Mouse (Mus musculus): ENCODE measurements at regions not wholly inside any gene's neighbourhood (a gene's known extent, or its start where the extent isn't known, plus 50 kb on each side); places are given as distances from the start of the nearest gene placed in this dataset.

- WGBS = 46% methylated on average over 8 of the region's 8 CpGs
- Histone ChIP-seq H3K27ac (no peak overlapping the region), H3K36me3 (no peaks in the 10 kb centered on the region), H3K27me3 (replicated peaks) (no peaks in the 10 kb centered on the region), H3K9ac (no peak overlapping the region), H3K4me2 (replicated peaks) (no peak overlapping the region), H3K4me3 (replicated peaks) (no peak overlapping the region), H3K4me1 (replicated peaks) (no peaks in the 10 kb centered on the region), H3K9me3 (no peaks in the 10 kb centered on the region)
- no peak for ATAC-seq
These were observed 103.4 kb downstream of the Mreg start for GRCm38 (mm10) chr1:72108678-72109077.

DNA sequence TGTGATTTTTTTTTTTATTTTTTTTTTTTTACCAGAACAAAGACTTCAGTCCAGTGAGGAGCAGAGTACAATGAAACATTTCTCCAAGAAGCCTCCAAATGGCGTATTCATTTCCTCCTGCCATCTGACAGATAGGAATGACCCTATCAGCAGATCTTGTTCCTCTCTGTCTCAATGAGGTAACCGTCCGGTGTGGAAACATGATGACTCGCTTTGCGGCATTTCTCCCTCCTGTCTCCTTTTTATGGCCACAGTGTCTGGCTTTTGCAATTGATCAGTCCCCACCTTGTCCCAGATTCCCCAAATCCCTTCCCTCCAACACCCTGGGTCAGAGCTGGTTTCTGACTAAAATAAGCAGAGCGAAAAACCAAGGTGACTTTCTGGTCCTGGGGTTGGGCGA is 105.0 kb downstream of the Mreg start:
- Histone ChIP-seq H3K36me3 (no peaks in the 10 kb centered on the region), H3K27me3 (replicated peaks) (no peaks in the 10 kb centered on the region), H3K9ac (no peak overlapping the region), H3K4me3 (replicated peaks) (no peak overlapping the region), H3K9me3 (no peaks in the 10 kb centered on the region), H3K27ac (no peak overlapping the region), H3K4me2 (replicated peaks) (no peak overlapping the region), H3K4me1 (replicated peaks) (no peaks in the 10 kb centered on the region)
- 86% methylated on average over 7 of the region's 7 CpGs for WGBS
- ATAC-seq = no peak

- no peaks in the 10 kb centered on the region for H3K4me1 ChIP-seq (replicated peaks)
- no peak for ATAC-seq
- H3K36me3 ChIP-seq = no peaks in the 10 kb centered on the region
- H3K4me2 ChIP-seq (replicated peaks) = no peak overlapping the region
- WGBS = 83% methylated on average over 4 of the region's 4 CpGs
- H3K4me3 ChIP-seq (replicated peaks) = no peak overlapping the region
- H3K9me3 ChIP-seq = no peaks in the 10 kb centered on the region
- H3K27ac ChIP-seq = no peak overlapping the region
- H3K27me3 ChIP-seq (replicated peaks) = no peaks in the 10 kb centered on the region
- H3K9ac ChIP-seq = no peak overlapping the region
These were observed 105.5 kb downstream of the Mreg start for GRCm38 (mm10) chr1:72106655-72107054.

GRCm38 (mm10) chr1:72105435-72106057 is 106.6 kb downstream of the Mreg start:
- Histone ChIP-seq H3K9ac (no peak overlapping the region), H3K27ac (no peak overlapping the region), H3K27me3 (replicated peaks) (no peaks in the 10 kb centered on the region), H3K4me3 (replicated peaks) (no peak overlapping the region), H3K4me2 (replicated peaks) (no peak overlapping the region), H3K9me3 (no peaks in the 10 kb centered on the region), H3K36me3 (no peaks in the 10 kb centered on the region), H3K4me1 (replicated peaks) (no peaks in the 10 kb centered on the region)
- 69% methylated on average over 5 of the region's 5 CpGs for WGBS
- no peak for ATAC-seq

DNA sequence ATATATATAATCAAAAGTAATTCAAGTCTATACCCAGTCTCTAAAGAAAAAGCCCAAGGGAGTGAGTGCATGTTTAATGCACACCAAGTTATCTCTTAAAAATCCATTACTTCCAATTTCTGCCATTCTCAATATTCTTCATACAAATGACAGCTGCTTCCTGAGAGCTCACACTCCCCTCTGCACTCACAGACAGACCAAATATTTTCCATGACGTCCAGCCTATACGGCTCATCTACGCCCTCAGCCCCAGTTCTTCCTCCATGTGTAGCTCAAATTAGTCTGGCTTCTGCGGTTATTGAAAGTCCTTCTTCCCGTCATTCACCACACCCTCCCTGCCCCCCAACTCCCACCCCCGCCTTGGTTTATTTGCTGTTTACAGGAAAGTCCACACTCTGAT is 108.1 kb downstream of the Mreg start:
- H3K9me3 ChIP-seq = no peaks in the 10 kb centered on the region
- no peak overlapping the region for H3K4me2 ChIP-seq (replicated peaks)
- H3K4me3 ChIP-seq (replicated peaks) = no peak overlapping the region
- WGBS = 61% methylated on average over 6 of the region's 6 CpGs
- H3K36me3 ChIP-seq = no peaks in the 10 kb centered on the region
- H3K9ac ChIP-seq = no peak overlapping the region
- H3K27me3 ChIP-seq (replicated peaks) = no peaks in the 10 kb centered on the region
- H3K4me1 ChIP-seq (replicated peaks) = no peaks in the 10 kb centered on the region
- H3K27ac ChIP-seq = no peak overlapping the region
- no peak for ATAC-seq

DNA sequence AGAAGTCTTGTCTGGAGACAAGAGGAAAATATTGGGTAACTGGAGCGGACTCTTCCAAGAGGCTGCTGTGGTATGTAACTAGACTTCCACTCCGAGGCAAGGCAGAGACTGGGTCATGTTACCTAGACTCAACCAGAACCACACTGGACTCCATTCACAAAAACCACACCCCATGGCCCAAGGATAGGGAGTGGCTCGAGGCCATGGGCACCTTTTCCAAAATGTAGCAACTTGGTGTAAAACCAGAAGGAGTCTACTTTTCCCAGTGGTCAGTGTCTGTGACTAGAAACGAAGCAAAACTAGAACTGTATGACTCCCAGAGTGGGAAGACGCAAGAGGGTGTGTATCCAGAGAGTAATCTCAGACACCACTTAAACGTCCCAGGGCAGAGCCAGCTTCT is 108.7 kb downstream of the Mreg start:
- no peak for ATAC-seq
- Histone ChIP-seq H3K27me3 (replicated peaks) (no peaks in the 10 kb centered on the region), H3K36me3 (no peaks in the 10 kb centered on the region), H3K9ac (no peak overlapping the region), H3K27ac (no peak overlapping the region), H3K9me3 (no peaks in the 10 kb centered on the region), H3K4me1 (replicated peaks) (no peaks in the 10 kb centered on the region), H3K4me3 (replicated peaks) (no peak overlapping the region), H3K4me2 (replicated peaks) (no peak overlapping the region)
- 87% methylated on average over 6 of the region's 6 CpGs for WGBS

DNA sequence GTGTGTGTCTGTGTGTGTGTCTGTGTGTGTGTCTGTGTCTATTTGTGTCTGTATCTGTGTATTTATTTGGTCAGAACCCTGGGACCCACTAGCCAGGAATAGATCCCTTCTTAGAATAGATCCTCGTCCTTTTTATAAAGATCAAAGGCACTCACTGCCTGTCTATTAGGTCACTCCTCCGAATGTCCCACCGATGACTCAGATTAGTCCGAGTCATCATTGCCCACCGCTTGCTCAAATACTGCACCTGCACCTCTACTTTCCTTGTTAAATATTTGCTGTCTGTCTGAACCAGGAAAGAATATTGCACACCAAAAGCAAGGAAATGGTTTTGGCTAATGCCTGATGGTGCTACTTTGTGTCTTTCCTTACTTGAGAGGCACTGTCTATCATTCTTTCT is 112.7 kb downstream of the Mreg start:
- no peaks in the 10 kb centered on the region for H3K9me3 ChIP-seq
- no peaks in the 10 kb centered on the region for H3K4me1 ChIP-seq (replicated peaks)
- ATAC-seq = no peak
- no peak overlapping the region for H3K9ac ChIP-seq
- H3K4me3 ChIP-seq (replicated peaks) = no peak overlapping the region
- H3K36me3 ChIP-seq = no peaks in the 10 kb centered on the region
- no peak overlapping the region for H3K4me2 ChIP-seq (replicated peaks)
- no peaks in the 10 kb centered on the region for H3K27me3 ChIP-seq (replicated peaks)
- no peak overlapping the region for H3K27ac ChIP-seq
- 61% methylated on average over 5 of the region's 5 CpGs for WGBS

- H3K9me3 ChIP-seq = no peaks in the 10 kb centered on the region
- H3K4me3 ChIP-seq (replicated peaks) = no peak overlapping the region
- no peak overlapping the region for H3K9ac ChIP-seq
- no peaks in the 10 kb centered on the region for H3K4me1 ChIP-seq (replicated peaks)
- no peak overlapping the region for H3K4me2 ChIP-seq (replicated peaks)
- ATAC-seq = no peak
- WGBS = 73% methylated on average over 2 of the region's 2 CpGs
- no peak overlapping the region for H3K27ac ChIP-seq
- H3K27me3 ChIP-seq (replicated peaks) = no peaks in the 10 kb centered on the region
- H3K36me3 ChIP-seq = no peaks in the 10 kb centered on the region
These were observed 120.8 kb downstream of the Mreg start for GRCm38 (mm10) chr1:72091344-72091743.

DNA sequence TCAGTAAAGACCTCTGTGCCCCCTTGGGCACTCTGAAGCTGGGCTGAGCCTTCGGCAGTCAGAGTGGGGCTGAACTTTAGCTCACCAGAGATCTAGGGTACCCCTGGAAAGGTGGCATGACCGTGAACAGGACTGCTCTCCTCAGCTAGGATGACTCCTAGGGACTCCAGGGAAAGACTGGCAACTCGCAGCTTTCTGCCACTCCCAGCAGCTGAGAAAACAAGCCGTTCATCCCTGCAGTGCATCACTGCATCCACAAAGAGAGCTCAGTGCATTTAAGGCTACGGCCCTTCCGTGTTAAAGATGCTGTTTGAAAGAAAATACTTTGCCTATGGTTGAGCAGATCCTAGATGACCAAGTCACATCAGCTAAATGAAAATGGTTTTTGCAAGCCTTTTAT is 126.4 kb downstream of the Mreg start:
- H3K9ac ChIP-seq = no peak overlapping the region
- H3K4me3 ChIP-seq (replicated peaks) = no peak overlapping the region
- no peaks in the 10 kb centered on the region for H3K27me3 ChIP-seq (replicated peaks)
- no peak overlapping the region for H3K27ac ChIP-seq
- H3K9me3 ChIP-seq = no peaks in the 10 kb centered on the region
- no peaks in the 10 kb centered on the region for H3K36me3 ChIP-seq
- H3K4me2 ChIP-seq (replicated peaks) = no peak overlapping the region
- no peaks in the 10 kb centered on the region for H3K4me1 ChIP-seq (replicated peaks)
- 60% methylated on average over 6 of the region's 6 CpGs for WGBS
- no peak for ATAC-seq

DNA sequence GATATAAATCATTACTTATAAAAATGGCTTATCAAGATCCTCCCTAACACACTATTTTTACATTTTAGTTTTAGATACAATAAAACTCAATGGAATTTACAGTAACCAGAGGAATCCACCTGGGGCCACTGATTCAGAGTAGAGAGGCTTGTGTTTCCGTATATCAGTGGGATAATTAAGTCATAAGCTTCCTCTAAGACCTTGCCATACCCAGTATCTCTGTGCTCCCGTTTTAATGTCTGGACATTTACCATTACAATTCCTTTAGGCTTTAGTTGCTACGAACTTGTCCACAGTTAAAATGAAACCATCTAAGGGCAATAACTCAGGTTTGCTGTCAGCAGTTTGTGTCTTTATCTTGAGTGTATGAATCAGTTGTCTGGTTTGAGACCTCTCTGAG is 127.9 kb downstream of the Mreg start:
- Histone ChIP-seq H3K9me3 (no peaks in the 10 kb centered on the region), H3K9ac (no peak overlapping the region), H3K4me1 (replicated peaks) (no peaks in the 10 kb centered on the region), H3K36me3 (no peaks in the 10 kb centered on the region), H3K4me2 (replicated peaks) (no peak overlapping the region), H3K4me3 (replicated peaks) (no peak overlapping the region), H3K27ac (no peak overlapping the region), H3K27me3 (replicated peaks) (no peaks in the 10 kb centered on the region)
- WGBS = 58% methylated on average over 3 of the region's 3 CpGs
- ATAC-seq = no peak

DNA sequence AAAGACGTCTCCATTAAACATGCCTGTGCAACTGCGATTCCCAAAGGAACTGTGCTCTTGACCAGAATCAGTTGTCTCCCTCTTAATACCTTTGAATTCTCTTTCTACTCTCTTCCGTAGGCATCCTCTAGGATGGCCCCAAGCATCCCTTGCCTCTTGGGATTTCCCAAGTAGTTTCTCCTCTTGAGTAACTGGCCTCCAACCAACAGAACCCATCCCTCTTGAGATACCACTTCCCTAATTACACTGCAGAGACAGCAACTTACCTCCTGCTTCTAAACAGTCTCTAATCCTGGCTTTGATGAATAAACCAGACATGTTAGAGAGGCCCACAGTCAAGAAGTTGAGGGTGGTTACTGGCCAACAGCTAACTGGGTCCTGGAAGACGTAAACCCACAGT is 129.7 kb downstream of the Mreg start:
- Histone ChIP-seq H3K4me1 (replicated peaks) (no peaks in the 10 kb centered on the region), H3K4me2 (replicated peaks) (no peak overlapping the region), H3K9ac (no peak overlapping the region), H3K36me3 (no peaks in the 10 kb centered on the region), H3K9me3 (no peaks in the 10 kb centered on the region), H3K27ac (no peak overlapping the region), H3K4me3 (replicated peaks) (no peak overlapping the region), H3K27me3 (replicated peaks) (no peaks in the 10 kb centered on the region)
- no peak for ATAC-seq
- 74% methylated on average over 4 of the region's 4 CpGs for WGBS

DNA sequence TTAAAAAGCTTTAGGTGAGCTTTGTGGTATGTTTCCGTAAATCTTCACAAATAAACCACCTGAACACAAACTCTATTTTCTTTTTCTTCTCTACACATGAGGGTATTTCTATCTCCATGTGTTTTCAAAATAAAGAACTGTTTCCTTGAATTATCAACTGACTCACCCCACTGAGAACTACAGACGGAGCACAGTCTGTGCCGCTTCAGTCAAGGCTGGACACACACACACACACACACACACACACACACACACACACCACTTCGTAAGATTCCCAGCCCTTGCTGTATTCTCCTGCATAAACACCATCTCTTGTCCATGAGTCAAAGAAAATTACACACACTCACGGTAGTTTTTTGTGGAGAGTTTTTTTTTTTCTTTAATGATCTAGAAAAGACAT is 130.3 kb downstream of the Mreg start:
- Histone ChIP-seq H3K4me2 (replicated peaks) (no peak overlapping the region), H3K27ac (no peak overlapping the region), H3K4me1 (replicated peaks) (no peaks in the 10 kb centered on the region), H3K36me3 (no peaks in the 10 kb centered on the region), H3K4me3 (replicated peaks) (no peak overlapping the region), H3K9me3 (no peaks in the 10 kb centered on the region), H3K9ac (no peak overlapping the region), H3K27me3 (replicated peaks) (no peaks in the 10 kb centered on the region)
- WGBS = 68% methylated on average over 5 of the region's 5 CpGs
- ATAC-seq = no peak

DNA sequence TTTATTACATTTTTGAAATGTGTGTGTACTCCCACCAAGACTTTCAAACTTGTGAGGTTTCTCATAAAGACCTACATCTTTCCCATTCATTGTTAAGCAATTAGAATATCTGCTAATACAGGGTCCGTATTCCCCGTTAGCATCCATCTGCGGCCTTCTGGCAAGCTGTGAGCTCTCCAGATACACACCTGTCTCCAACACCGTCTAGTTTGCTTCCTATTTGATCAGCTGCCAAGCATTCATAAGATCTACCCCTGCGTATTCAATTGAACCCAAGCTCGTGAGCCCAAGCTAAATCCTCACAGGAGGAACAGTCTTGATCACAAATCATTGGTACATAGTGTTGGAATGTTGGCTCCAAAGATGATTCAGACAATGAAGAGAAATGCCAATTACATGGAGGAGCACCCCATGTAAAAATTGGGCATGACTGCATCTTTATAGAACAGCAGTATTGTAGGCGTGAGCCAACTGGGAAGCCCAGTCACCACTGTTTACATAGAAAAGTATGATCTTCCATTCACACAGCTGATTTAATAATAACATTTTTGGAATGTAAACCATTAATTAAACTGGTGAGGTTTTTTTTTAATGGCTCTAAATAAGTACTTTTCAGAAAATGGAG is 133.1 kb downstream of the Mreg start:
- Histone ChIP-seq H3K4me1 (replicated peaks) (no peaks in the 10 kb centered on the region), H3K36me3 (no peaks in the 10 kb centered on the region), H3K27me3 (replicated peaks) (no peaks in the 10 kb centered on the region), H3K9ac (no peak overlapping the region), H3K4me3 (replicated peaks) (no peak overlapping the region), H3K4me2 (replicated peaks) (no peak overlapping the region), H3K27ac (no peak overlapping the region), H3K9me3 (no peaks in the 10 kb centered on the region)
- 69% methylated on average over 7 of the region's 7 CpGs for WGBS
- no peak for ATAC-seq
